Mouse (Mus musculus) cerebral cortex, adult 2 months (tissue): ENCODE data around the gene 1700006A11Rik.

Experiments
- WGBS: fragments of 180-500 bp; shearing (Covaris S2); methylation state at CpG from one replicate; pipeline ENCODE4 v1.1.7; 2018; 5-methylcytosine and 5-hydroxymethylcytosine counted together

The 1700006A11Rik gene

DNA sequence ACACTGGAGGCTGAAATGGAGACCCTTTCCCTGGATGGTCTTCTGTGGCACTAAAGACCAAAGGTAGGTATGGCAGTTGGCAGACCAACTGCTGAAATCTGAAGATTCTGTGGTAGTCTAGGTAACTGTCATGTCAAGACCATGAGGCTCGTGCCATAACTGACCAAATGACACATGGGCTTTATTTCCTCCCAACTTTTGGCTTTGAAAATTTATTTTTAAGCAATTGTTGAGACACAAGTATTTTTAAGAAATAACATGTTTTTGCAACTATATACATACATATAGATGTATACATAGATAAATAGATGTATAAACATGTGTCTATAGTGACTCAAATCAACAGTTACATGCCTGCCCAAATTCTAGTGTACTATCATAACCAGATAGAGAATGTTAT is at the start of gene 1700006A11Rik:
TSS of gene 1700006A11Rik (minus strand) at position 101 of the 400 bp plus-strand sequence.
- WGBS: 89% methylated on average over 1 of the region's 1 CpGs

DNA sequence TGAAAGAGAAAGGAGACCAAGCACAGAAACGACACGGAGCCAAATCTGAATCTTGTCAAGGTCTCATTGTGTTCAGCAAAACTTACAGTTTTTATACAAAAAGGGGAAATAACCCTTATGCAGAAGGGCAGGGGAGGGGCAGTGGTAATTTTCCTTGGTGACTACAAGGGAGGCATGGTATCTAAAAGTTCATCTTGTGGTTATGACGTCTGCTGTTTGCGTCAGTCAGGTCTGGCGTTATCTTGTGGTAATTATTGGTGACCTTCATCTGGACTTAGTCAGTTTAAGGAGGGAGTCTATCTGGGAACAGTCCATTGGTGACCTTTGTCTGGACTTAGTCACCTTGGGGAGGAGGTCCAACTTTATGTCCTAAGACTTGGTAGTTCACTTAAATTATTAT is 48.5 kb upstream of the 1700006A11Rik start:
- WGBS: 91% methylated on average over 5 of the region's 5 CpGs

DNA sequence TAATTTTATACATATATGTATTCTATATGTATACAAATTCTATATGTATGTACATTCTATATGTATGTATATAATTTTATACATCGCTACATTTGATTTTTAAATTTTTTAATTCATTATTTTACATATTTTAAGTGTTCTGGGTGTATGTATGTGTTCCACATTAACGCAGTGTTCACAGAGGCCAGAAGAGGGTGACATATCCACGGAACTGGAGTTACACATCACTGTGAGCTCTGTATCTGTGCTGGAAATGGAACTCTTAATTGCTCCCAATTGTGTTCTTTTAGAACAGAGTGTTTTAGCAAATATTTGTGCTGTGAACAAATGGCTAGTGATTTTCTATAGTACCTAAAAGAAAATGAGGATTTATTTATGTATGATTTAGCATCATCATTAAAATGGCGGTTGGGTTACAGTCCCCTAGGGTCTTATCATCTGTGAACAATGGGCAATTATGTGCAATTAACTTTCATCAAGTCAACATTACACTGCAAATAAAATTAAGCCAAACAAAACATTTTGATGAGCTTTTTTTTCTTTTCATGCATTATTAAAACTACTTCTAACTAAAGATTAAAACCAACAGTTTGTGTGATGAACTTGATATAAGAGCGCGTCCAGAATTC is 40.4 kb upstream of the 1700006A11Rik start:
- 89% methylated on average over 6 of the region's 6 CpGs for WGBS

DNA sequence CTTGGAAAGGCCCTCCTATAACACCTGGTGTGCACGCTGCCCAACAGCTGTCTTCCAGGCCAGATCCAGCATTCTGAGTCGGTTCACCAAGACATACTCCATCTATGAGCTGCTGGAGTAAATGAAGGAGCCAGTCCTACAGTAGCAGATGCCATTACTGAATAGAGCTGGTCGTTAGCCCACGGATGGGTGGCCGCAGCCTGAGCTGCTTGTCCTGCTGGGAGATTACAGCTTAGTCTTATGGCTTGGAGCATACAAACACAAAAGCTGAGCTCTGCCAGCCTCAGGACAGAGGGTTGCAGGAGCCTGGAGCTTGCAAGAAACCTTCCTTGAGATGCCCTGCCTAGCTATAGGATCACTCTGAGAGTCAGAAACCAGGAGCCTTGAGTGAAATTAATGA is 33.6 kb downstream of the 1700006A11Rik start:
- 67% methylated on average over 5 of the region's 5 CpGs for WGBS

DNA sequence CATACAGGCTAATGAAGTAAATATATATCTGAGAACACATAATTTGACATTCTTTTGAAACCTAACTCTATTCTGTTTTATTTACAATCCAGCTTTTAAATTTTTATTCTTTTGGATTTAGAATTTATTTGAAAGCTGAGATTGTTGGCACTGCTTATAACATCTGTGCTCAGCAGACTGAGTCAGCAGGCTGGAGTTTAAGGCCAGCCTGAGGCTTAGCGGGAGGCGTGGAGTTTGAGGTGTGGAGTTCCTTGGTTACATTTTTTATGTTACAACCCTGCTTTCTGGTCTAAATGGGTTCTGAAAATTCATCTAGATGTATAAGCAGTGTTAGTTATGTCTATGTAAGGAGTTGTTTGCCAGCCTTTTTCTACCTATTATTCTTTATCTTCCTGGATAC is 35.7 kb downstream of the 1700006A11Rik start:
- WGBS: 61% methylated on average over 2 of the region's 2 CpGs

DNA sequence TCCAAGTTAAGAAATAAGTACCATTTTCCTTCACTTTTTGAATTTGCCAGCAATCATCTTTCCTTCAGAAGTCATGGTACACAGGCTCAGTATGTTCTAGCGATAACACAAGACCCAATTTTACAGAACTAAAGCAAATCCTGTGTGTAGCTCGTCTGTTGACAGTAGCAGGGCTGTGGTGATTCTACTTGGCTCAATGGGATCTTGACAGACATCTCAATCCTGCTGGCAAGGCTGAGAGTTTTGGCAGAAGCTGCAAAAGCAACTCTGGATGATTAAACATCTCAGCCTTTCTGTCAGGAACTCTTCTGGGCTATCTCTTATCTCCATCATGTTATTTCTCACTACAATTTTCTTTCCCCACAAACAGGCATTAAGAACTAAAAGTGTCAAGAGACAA is 36.2 kb downstream of the 1700006A11Rik start:
- 42% methylated on average over 2 of the region's 2 CpGs for WGBS

DNA sequence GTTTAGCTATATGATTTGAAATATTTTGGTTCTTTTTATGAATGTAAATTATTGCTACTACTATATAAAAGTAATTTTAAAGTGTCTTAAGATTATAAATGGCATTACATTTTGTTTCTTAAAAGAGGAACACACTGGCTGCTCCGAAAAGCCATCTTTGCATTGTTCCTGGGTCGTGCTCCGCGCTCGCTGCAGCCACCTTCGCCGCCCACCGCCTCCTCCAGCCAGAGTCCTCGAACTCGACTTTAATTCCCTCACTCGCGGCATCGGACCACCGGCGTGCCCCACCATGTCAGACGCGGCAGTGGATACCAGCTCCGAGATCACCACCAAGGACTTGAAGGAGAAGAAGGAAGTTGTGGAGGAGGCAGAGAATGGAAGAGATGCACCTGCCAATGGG is 40.5 kb downstream of the 1700006A11Rik start:
- 93% methylated on average over 18 of the region's 18 CpGs for WGBS

DNA sequence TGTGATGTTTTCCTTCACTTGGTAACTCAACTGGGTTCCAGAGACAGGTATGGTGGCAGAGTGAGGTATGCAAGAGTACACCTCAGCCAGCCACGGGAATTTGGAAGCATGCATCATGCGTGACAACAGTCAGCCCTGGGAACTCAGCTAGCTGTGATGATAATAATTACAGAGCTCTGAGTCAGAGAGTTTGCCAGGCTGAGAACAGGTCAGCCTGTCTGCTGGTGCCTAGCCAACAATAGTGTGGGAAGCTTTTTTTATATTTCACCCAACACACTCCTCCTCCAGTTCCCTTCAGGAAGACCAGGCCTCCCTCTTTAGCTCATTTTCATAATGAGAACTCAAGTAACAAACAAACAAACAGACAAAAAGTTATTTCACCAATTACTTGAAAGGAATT is 53.8 kb downstream of the 1700006A11Rik start:
- 72% methylated on average over 2 of the region's 2 CpGs for WGBS

DNA sequence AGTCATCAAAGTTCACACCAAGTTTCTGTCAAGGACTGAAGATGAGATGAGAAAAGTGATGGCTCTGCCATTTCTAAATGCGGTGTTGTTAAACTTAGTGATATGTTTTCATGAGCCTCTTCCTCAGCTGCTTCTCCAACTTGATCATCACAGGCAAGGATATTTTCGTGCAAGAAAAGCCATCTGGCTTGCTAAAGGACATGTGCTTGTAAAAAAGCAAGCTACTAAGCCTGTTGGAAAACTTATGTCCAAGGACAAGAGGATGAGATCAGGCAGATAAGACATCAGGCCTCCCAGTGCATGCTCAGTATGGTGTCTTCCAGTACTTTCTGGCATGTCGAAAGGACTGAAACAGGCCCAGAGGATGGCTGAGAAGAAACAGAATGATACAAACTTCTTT is 68.3 kb downstream of the 1700006A11Rik start:
- 69% methylated on average over 3 of the region's 3 CpGs for WGBS
